Mouse (Mus musculus) myocyte (in vitro differentiated cells): ENCODE data around the gene Rpl6.

Source experiments
- E2F4 ChIP-seq: IDR thresholded peaks from one replicate; pipeline ENCODE4 v1.6.1; 2011; ENCODE audit warnings: mild to moderate bottlenecking, control low read depth, moderate library complexity; ENCODE audit not compliant: insufficient read depth
- MAX ChIP-seq: IDR thresholded peaks from one replicate; pipeline ENCODE4 v1.6.1; 2011; ENCODE audit warnings: low read depth, mild to moderate bottlenecking, control low read depth
- MYOD1 ChIP-seq, 3 experiments: IDR thresholded peaks; one replicate each; pipeline ENCODE4 v1.6.1; 2011; ENCODE audit warnings: control low read depth in 2 of 3, low read depth in 2 of 3, mild to moderate bottlenecking in 2 of 3, moderate library complexity in 1 of 3; ENCODE audit not compliant: insufficient read length in 2 of 3, control insufficient read depth in 1 of 3
- MYOG ChIP-seq, 3 experiments: IDR thresholded peaks; one replicate each; pipeline ENCODE4 v1.6.1; 2011; ENCODE audit warnings: control low read depth in 2 of 3, low read depth in 2 of 3, mild to moderate bottlenecking in 2 of 3; ENCODE audit not compliant: insufficient read length in 2 of 3, control insufficient read depth in 1 of 3, insufficient read depth in 1 of 3
- POLR2A ChIP-seq: IDR thresholded peaks from one replicate; pipeline ENCODE4 v1.6.1; 2011; ENCODE audit warnings: low read depth, mild to moderate bottlenecking, control low read depth, moderate library complexity; ENCODE audit not compliant: insufficient read length
- POLR2AphosphoS2 ChIP-seq: IDR thresholded peaks from one replicate; pipeline ENCODE4 v1.6.1; 2011; ENCODE audit warnings: low read depth, control low read depth; ENCODE audit not compliant: insufficient read length
- SRF ChIP-seq: IDR thresholded peaks from one replicate; pipeline ENCODE4 v1.6.1; 2011; ENCODE audit warnings: low read depth; ENCODE audit not compliant: control insufficient read depth, insufficient read length
- USF1 ChIP-seq: IDR thresholded peaks from one replicate; pipeline ENCODE4 v1.6.1; 2011; ENCODE audit warnings: low read depth, mild to moderate bottlenecking, control low read depth, moderate library complexity

DNA sequence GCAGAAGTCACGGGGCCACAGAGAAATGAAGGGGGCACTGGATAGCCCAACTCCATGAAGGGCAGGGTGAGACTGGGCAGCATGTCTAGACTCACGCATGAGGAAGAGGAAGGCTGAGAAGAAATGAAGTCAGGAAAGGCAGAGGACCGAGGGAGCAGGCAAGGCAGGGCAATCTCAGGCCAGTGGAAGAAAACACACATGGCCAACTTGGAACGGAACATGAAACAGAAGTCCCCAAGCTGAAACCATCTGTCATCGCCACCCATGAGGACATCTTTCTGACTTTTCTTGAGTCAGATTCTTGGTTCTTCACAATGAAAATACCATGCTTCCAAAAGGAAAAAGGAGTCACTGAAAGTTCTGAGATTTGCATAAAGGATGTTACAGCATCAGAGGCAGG, 46.8 kb upstream of the Rpl6 start:
- TF ChIP-seq POLR2AphosphoS2 (no peak), MYOG (IDR thresholded peaks at IDR 0.05; ENCODE audit: control insufficient read depth in 1 of 3, insufficient read depth in 1 of 3, insufficient read length in 2 of 3, low read depth in 2 of 3) (no peak), POLR2A (no peak), MAX (no peak), MYOD1 (IDR thresholded peaks at IDR 0.05; ENCODE audit: control insufficient read depth in 1 of 3, insufficient read length in 2 of 3, low read depth in 2 of 3) (no peak), USF1 (no peak), SRF (no peak), E2F4 (no peak)
